Mouse (Mus musculus) bone marrow macrophage, adult 2 months (primary cell): Measurements from ENCODE around the gene Socs3. TPM values are rescaled to one million over a fixed set of nuclear protein-coding genes. Genes with fewer than 3 reads are reported as not detected.

ENCODE experiments used
- H3K27ac ChIP-seq: 2 replicates; pipeline ENCODE4 v1.5.1; 2012; ENCODE audit warnings: low read depth, low read length; ENCODE audit not compliant: insufficient read depth
- H3K4me1 ChIP-seq: 2 replicates; pipeline ENCODE4 v1.6.1; 2012; ENCODE audit warnings: low read length; ENCODE audit not compliant: control insufficient read depth, insufficient read depth
- H3K4me3 ChIP-seq: 2 replicates; pipeline ENCODE4 v1.5.1; 2012; ENCODE audit warnings: mild to moderate bottlenecking, low read length, moderate library complexity; ENCODE audit not compliant: insufficient read depth
- CTCF ChIP-seq: IDR thresholded peaks from 2 replicates; pipeline ENCODE4 v1.5.1; 2012; ENCODE audit warnings: low read depth, mild to moderate bottlenecking, low read length, moderate library complexity
- POLR2A ChIP-seq: IDR thresholded peaks from 2 replicates; pipeline ENCODE4 v1.6.1; 2012; ENCODE audit warnings: mild to moderate bottlenecking, low read depth, low read length, borderline replicate concordance
- polyA plus RNA-seq: library from polyadenylated mRNA; stranded (reverse); fragments of >200 nt; gene quantifications from 2 replicates; pipeline ENCODE4 v1.2.4, GENCODE M21; 2012; ENCODE audit not compliant: missing spikeins, insufficient read depth, insufficient read length

Gene Socs3
- polyA plus RNA-seq, 1 experiment = 6.9 TPM

- no peak overlapping the region for H3K4me3 ChIP-seq
- peaks cover 31% of the 10 kb centered on the region for H3K4me1 ChIP-seq
- H3K27ac ChIP-seq = no peak overlapping the region
- no peak for TF ChIP-seq POLR2A
- TF ChIP-seq CTCF = no peak
These were observed 38.3 kb downstream of the Socs3 start for GRCm38 (mm10) chr11:117931576-117931975.

- Histone ChIP-seq H3K4me1 (peaks cover 26% of the 10 kb centered on the region), H3K27ac (no peak overlapping the region), H3K4me3 (peak overlapping the region; percentile 29; the same call in 1 of the 2 replicates)
- TF ChIP-seq POLR2A (no peak), CTCF (no peak)
These were observed 39.0 kb downstream of the Socs3 start for GRCm38 (mm10) chr11:117930781-117931338.

GRCm38 (mm10) chr11:117925541-117925940 lies 44.3 kb downstream of the Socs3 start:
- Histone ChIP-seq H3K4me3 (no peak overlapping the region), H3K27ac (no peak overlapping the region), H3K4me1 (peaks cover 5% of the 10 kb centered on the region; the same call in 1 of the 2 replicates)
- no peak for TF ChIP-seq POLR2A
- TF ChIP-seq CTCF = no peak

- Histone ChIP-seq H3K4me3 (no peak overlapping the region), H3K27ac (no peak overlapping the region), H3K4me1 (peaks cover 5% of the 10 kb centered on the region; the same call in 1 of the 2 replicates)
- TF ChIP-seq POLR2A = no peak
- TF ChIP-seq CTCF = no peak
These were observed 45.4 kb downstream of the Socs3 start for GRCm38 (mm10) chr11:117924466-117924865.

- H3K4me3 ChIP-seq = no peak overlapping the region
- peaks cover 5% of the 10 kb centered on the region; the same call in 1 of the 2 replicates for H3K4me1 ChIP-seq
- H3K27ac ChIP-seq = no peak overlapping the region
- no peak for TF ChIP-seq POLR2A
These were observed 46.6 kb downstream of the Socs3 start for GRCm38 (mm10) chr11:117923279-117923678.

GRCm38 (mm10) chr11:117919211-117919610 lies 50.6 kb downstream of the Socs3 start:
- TF ChIP-seq CTCF (no peak), POLR2A (no peak)
- Histone ChIP-seq H3K4me1 (no peaks in the 10 kb centered on the region), H3K4me3 (no peak overlapping the region), H3K27ac (no peak overlapping the region)

- H3K27ac ChIP-seq = no peak overlapping the region
- no peaks in the 10 kb centered on the region for H3K4me1 ChIP-seq
- TF ChIP-seq CTCF (no peak), POLR2A (no peak)
- no peak overlapping the region for H3K4me3 ChIP-seq
These were observed 51.3 kb downstream of the Socs3 start for GRCm38 (mm10) chr11:117918541-117918940.

Other genes starting within 250 kb of the Socs3 start
- gene Tmc8, start 188.0 kb downstream of the Socs3 start, polyA plus RNA-seq = 2.1 and 2.7 TPM in 2 replicates
- gene Tmc6, start 187.8 kb downstream of the Socs3 start, polyA plus RNA-seq = 16.7 and 36.7 TPM in 2 replicates
- not detected in 2 replicates for gene 6030468B19Rik, start 172.4 kb downstream of the Socs3 start, polyA plus RNA-seq
- gene Gm20708, start 160.4 kb downstream of the Socs3 start, polyA plus RNA-seq = 4.0 and 5.0 TPM in 2 replicates
- 183 and 189 TPM in 2 replicates for gene Syngr2, start 160.4 kb downstream of the Socs3 start, polyA plus RNA-seq
- gene Afmid, start 144.1 kb downstream of the Socs3 start, polyA plus RNA-seq = 3.5 and 9.9 TPM in 2 replicates
- 56.8 and 70.1 TPM in 2 replicates for gene Tk1, start 144.0 kb downstream of the Socs3 start, polyA plus RNA-seq
- 97.3 and 103 TPM in 2 replicates for gene Birc5, start 120.8 kb downstream of the Socs3 start, polyA plus RNA-seq
- gene Tmem235, start 109.3 kb downstream of the Socs3 start, polyA plus RNA-seq = not detected in 2 replicates
- gene Tha1, start 96.6 kb downstream of the Socs3 start, polyA plus RNA-seq = 2.8 and 4.5 TPM in 2 replicates
- gene Pgs1, start 16.2 kb upstream of the Socs3 start, polyA plus RNA-seq = 35.4 and 37.1 TPM in 2 replicates
- gene Dnah17, start 160.6 kb upstream of the Socs3 start, polyA plus RNA-seq = 0.29 and 0.41 TPM in 2 replicates